ENCODE assay signal across 9 mouse cellular contexts in genomic region chr11:20243214-20243913, GRCm38 (mm10). TPM values are rescaled to one million over a fixed set of nuclear protein-coding genes. Genes with fewer than 3 reads are reported as not detected.
DNase-seq lines count a peak whose midpoint lies in the region; ATAC-seq and TF ChIP-seq lines count a peak whose summit lies in the region.
"Had no signal": no experiment of that assay in that cellular context is flagged by ENCODE, and none has a peak within 500 bp of the region (broad histone marks: within the 10 kb centered on the region; RNA-seq: fewer than 3 reads in every experiment).

No protein-coding gene starts in this region.

- no peak for TF ChIP-seq CTCF in E14TG2a.4 (conservative IDR thresholded peaks at IDR 0.05; ENCODE audit: low read length)

- DNase-seq in forebrain, embryonic 11.5 days (ENCODE audit: low spot score) = no peak
- peak; percentile 59 for DNase-seq in forelimb bud, embryonic 11.5 days (ENCODE audit: low read depth, low spot score)
- DNase-seq in liver = peak; percentile 21
- DNase-seq in c-Kit-positive CD71-positive TER-119-positive erythroid progenitor cells, embryonic 14.5 days (ENCODE audit: low spot score) = no peak
- DNase-seq in urinary bladder, postnatal 25 days (ENCODE audit: low spot score) = no peak
- no peak for DNase-seq in left cerebral cortex, postnatal 25 days (ENCODE audit: low spot score in 2 of 2)

- no peak overlapping the region for H3K9ac ChIP-seq in forebrain, embryonic 11.5 days (ENCODE audit: low read length)
- no peak overlapping the region for H3K9ac ChIP-seq in forebrain, embryonic 15.5 days (replicated peaks)

- H3K4me3 ChIP-seq in forebrain, embryonic 11.5 days (ENCODE audit: low read depth, low read length) = no peak overlapping the region
- no peak overlapping the region for H3K4me3 ChIP-seq in forebrain, embryonic 15.5 days
- peak overlapping the region; percentile 27; the same call in 1 of the 2 replicates for H3K4me3 ChIP-seq in E14TG2a.4 (replicated peaks; ENCODE audit: low read length)
- H3K4me3 ChIP-seq: erythroblast, embryonic 14.5 days had no signal

- 0 out of 2 replicates have a peak, but pooled peaks have one; percentile 42 for ATAC-seq in forebrain, embryonic 11.5 days (replicated peaks; ENCODE audit: low FRiP score)
- ATAC-seq in forebrain, embryonic 15.5 days (replicated peaks) = no peak

- H3K4me2 ChIP-seq in forebrain, embryonic 11.5 days (ENCODE audit: low read depth, low read length, severe bottlenecking) = no peak overlapping the region
- no peak overlapping the region for H3K4me2 ChIP-seq in forebrain, embryonic 15.5 days (replicated peaks)

- H3K27me3 ChIP-seq in forebrain, embryonic 11.5 days (ENCODE audit: control insufficient read depth, insufficient read depth, low read length) = no peaks in the 10 kb centered on the region
- no peaks in the 10 kb centered on the region for H3K27me3 ChIP-seq in forebrain, embryonic 15.5 days
- H3K27me3 ChIP-seq in E14TG2a.4 (ENCODE audit: insufficient read depth, low read length) = no peaks in the 10 kb centered on the region

- peaks cover 13% of the 10 kb centered on the region for H3K4me1 ChIP-seq in forebrain, embryonic 11.5 days (replicated peaks; ENCODE audit: control insufficient read depth, insufficient read depth, low read length)
- H3K4me1 ChIP-seq in forebrain, embryonic 15.5 days = peaks cover 22% of the 10 kb centered on the region
- H3K4me1 ChIP-seq in E14TG2a.4 (replicated peaks; ENCODE audit: low read depth, low read length) = peaks cover 99% of the 10 kb centered on the region

- no peak overlapping the region for H3K27ac ChIP-seq in forebrain, embryonic 11.5 days (ENCODE audit: low read depth, low read length)
- no peak overlapping the region for H3K27ac ChIP-seq in forebrain, embryonic 15.5 days (replicated peaks)

- H3K9me3 ChIP-seq in forebrain, embryonic 11.5 days (ENCODE audit: control insufficient read depth, low read length) = no peaks in the 10 kb centered on the region
- no peaks in the 10 kb centered on the region for H3K9me3 ChIP-seq in forebrain, embryonic 15.5 days
- no peaks in the 10 kb centered on the region for H3K9me3 ChIP-seq in E14TG2a.4 (ENCODE audit: low read length)

- 56% methylated on average over 9 of the region's 9 CpGs for WGBS in forebrain, embryonic 11.5 days
- WGBS in forebrain, embryonic 15.5 days = 41% methylated on average over 9 of the region's 9 CpGs

- peaks cover 16% of the 10 kb centered on the region; the same call in 1 of the 2 replicates for H3K36me3 ChIP-seq in forebrain, embryonic 11.5 days (ENCODE audit: control insufficient read depth, insufficient read depth, low read length)
- H3K36me3 ChIP-seq in forebrain, embryonic 15.5 days = peaks cover 28% of the 10 kb centered on the region
- peaks cover 86% of the 10 kb centered on the region for H3K36me3 ChIP-seq in E14TG2a.4 (ENCODE audit: insufficient read depth, low read length)

- intact Hi-C loops in left cerebral cortex, postnatal 25 days (cut with DNase I) = no loop called here

RNA-seq across cellular contexts. Expression of gene Cep68, which starts 5.9 kb away (rescaled TPM):
- polyA plus RNA-seq in forebrain, embryonic 11.5 days (2014; fragmentation: Nextera tagmentation; extraction: Ambion mirVana) = 41.0 and 41.1 TPM in 2 replicates
- 26.3 and 28.8 TPM in 2 replicates for polyA plus RNA-seq in forebrain, embryonic 15.5 days (2015; fragmentation: Nextera tagmentation; extraction: Ambion mirVana)
- 10 to 100 TPM; 27.5 to 28.1 TPM for total RNA-seq in left cerebral cortex, postnatal 25 days (2021)

RNA-seq across cellular contexts. Expression of gene Rab1a, which starts 42.1 kb away (rescaled TPM):
- 227 and 242 TPM in 2 replicates for polyA plus RNA-seq in forebrain, embryonic 11.5 days (2014; fragmentation: Nextera tagmentation; extraction: Ambion mirVana)
- 308 and 314 TPM in 2 replicates for polyA plus RNA-seq in forebrain, embryonic 15.5 days (2015; fragmentation: Nextera tagmentation; extraction: Ambion mirVana)
- 100 to 1,000 TPM; 196 to 209 TPM for total RNA-seq in left cerebral cortex, postnatal 25 days (2021)

Comparison
In these comparisons a context has a peak if more than half of its experiments do, and no peak if none do; other contexts are left out.
1. DNase-seq: peak in forelimb bud, embryonic 11.5 days (single experiment) and liver (single experiment); none in forebrain, embryonic 11.5 days (single experiment), c-Kit-positive CD71-positive TER-119-positive erythroid progenitor cells, embryonic 14.5 days (single experiment), urinary bladder, postnatal 25 days (single experiment) and left cerebral cortex, postnatal 25 days (0 of 2).